Mouse (Mus musculus) embryonic fibroblast, embryonic 13.5 days (primary cell): ENCODE results near the gene Ccdc85c.

Experiments used
- CTCF ChIP-seq: IDR thresholded peaks from 2 replicates; pipeline ENCODE4 v1.5.1; 2011; ENCODE audit warnings: mild to moderate bottlenecking, control low read depth, low read length, moderate library complexity, borderline replicate concordance; ENCODE audit not compliant: insufficient read depth
- POLR2A ChIP-seq: IDR thresholded peaks from 2 replicates; pipeline ENCODE4 v1.6.1; 2011; ENCODE audit warnings: low read depth, mild to moderate bottlenecking, control low read depth, low read length, moderate library complexity

GRCm38 (mm10) chr12:108231901-108232300 lies 43.3 kb downstream of the Ccdc85c start:
- no peak for TF ChIP-seq POLR2A
- no peak for TF ChIP-seq CTCF
